Mouse (Mus musculus): ENCODE data around the gene Mllt3.

DNA sequence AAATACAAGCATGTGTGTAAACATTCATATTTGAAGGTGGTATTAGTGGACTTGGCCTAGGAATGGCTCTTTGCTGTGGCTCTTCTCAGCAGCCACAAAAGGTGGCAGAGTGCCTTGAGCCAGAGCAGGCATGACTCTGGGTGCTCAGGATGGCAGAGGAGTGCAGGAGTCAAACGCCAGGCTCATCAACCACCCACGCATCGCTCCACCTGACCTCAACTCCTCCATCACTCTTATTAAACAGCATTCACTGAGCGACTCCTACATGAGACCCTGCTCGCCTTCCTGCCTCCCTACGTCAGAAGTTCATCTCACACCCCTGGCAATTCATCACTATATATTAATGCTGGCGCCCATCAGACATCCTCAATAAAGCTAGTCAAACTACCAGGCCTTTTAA is 67.3 kb downstream of the Mllt3 start:
- TF ChIP-seq CTCF (conservative IDR thresholded peaks at IDR 0.05; ENCODE audit: low read length) (no peak), NANOG (IDR thresholded peaks at IDR 0.05; ENCODE audit: borderline replicate concordance, low read length) (no peak), POU5F1 (IDR thresholded peaks at IDR 0.05; ENCODE audit: borderline replicate concordance, low read length) (no peak)
